Mouse (Mus musculus): Measurements from ENCODE around the gene Sdhaf3. TPM values are rescaled to one million over a fixed set of nuclear protein-coding genes. Genes with fewer than 3 reads are reported as not detected.

Sdhaf3 gene
- polyA plus RNA-seq (2014; fragmentation: Nextera tagmentation; extraction: Ambion mirVana), result 7.2 and 7.4 TPM in 2 replicates

DNA sequence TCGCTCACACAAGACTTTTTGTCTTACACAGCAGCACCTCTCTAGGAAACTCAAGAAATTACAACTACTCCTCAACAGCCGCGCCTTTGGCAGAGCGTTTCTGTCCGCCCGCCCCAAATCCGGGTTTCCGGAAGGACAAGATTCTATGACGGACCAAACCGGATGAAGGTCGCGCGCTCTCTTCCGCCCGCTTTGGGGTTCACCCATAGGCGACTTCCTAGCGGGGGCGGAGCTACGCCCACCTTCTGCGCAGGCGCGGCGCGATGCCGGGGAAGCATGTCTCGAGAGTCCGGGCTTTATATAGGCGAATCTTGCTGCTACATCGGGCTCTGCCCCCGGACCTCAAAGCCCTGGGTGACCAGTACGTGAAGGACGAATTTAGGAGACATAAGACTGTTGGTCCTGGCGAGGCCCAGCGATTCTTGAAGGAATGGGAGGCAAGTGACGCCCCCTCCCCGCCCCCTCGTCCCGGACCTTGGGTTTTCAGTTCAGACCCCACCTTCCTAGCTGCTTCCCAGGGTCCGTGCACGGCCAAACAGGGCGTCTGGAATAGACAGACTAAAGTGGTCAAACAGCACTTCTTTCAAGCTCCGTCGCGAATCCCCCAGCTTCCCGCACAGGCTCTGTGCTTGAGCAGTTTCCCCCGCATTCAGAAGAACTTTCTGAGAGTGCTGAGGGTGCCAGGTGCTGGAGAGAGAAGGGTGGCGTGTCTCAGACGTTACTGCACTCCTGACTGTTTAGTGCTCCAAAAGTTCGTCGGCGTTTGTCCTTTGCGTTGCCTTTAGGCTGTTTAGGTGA lies at the start of gene Sdhaf3:
Sdhaf3 (plus strand) TSS at position 241 of the 798 bp plus-strand sequence.
- H3K4me1 ChIP-seq (ENCODE audit: control insufficient read depth, insufficient read depth, low read length), result no peaks in the 10 kb centered on the region
- H3K9ac ChIP-seq (ENCODE audit: low read length), result peak within 1 kb of the TSS; percentile 78
- ATAC-seq (ENCODE audit: insufficient number of reproducible peaks, low FRiP score, low TSS enrichment, low read depth) (peak; percentile 98), DNase-seq (ENCODE audit: low spot score) (peak; percentile 97)
- peak within 1 kb of the TSS; percentile 62 for H3K4me3 ChIP-seq (ENCODE audit: low read depth, low read length)
- no peaks in the 10 kb centered on the region for H3K36me3 ChIP-seq (ENCODE audit: control insufficient read depth, insufficient read depth, low read length)
- under 1% methylated on average over 52 of the region's 52 CpGs for WGBS
- peak within 1 kb of the TSS; percentile 76 for H3K4me2 ChIP-seq (ENCODE audit: low read depth, severe bottlenecking)
- H3K27me3 ChIP-seq (ENCODE audit: control insufficient read depth, insufficient read depth, low read length), result no peaks in the 10 kb centered on the region
- no peak within 1 kb of the TSS for H3K27ac ChIP-seq (replicated peaks; ENCODE audit: low read depth, low read length)
- H3K9me3 ChIP-seq (ENCODE audit: control insufficient read depth, low read length), result no peaks in the 10 kb centered on the region

DNA sequence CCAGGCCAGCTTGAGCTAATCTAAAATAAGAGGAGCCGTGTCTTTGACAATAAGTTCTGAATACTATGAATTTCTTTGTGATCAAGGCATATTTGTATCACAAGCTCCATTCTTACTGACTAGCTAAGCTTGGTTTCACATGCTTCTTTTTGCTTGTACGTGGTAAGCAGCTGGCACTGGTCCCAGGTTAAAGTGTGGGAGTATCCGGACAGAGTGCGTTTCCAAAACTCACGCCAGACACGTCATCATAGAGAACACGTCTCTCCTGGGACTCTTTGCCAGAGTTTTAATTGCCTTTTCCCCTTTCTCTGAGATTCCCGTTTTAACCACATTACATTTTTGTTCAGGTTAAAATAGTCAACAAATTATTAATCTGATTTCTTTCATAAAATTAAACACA lies 46.2 kb upstream of the Sdhaf3 start:
- H3K27ac ChIP-seq (replicated peaks; ENCODE audit: low read depth, low read length), result no peak overlapping the region
- 89% methylated on average over 8 of the region's 8 CpGs for WGBS
- no peak for DNase-seq (ENCODE audit: low spot score)

DNA sequence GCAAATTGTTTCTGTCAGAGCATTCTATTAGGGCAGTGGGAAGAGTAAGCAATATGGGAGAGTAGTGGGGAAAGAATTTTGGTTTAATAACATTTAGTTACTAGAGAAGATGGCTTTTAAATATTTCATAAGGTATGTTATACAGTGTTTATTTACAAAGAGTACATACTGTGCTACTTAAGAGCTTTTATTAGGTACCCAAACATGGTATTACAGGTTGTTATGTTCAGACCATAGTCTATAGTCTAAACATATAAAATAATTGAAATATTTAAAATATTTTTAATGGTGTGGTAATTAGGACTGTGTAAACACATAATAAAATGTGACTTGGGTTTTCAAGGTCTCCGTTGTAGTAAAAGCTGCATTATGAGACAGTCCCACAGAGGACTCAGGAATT lies 41.5 kb upstream of the Sdhaf3 start:
- H3K9me3 ChIP-seq (ENCODE audit: control insufficient read depth, low read length), result no peaks in the 10 kb centered on the region
- no peak overlapping the region for H3K9ac ChIP-seq (ENCODE audit: low read length)
- H3K4me2 ChIP-seq (ENCODE audit: low read depth, severe bottlenecking), result no peak overlapping the region
- ATAC-seq (ENCODE audit: insufficient number of reproducible peaks, low FRiP score, low TSS enrichment, low read depth), result no peak
- DNase-seq (ENCODE audit: low spot score), result no peak
- H3K27ac ChIP-seq (replicated peaks; ENCODE audit: low read depth, low read length), result no peak overlapping the region
- no peaks in the 10 kb centered on the region for H3K4me1 ChIP-seq (ENCODE audit: control insufficient read depth, insufficient read depth, low read length)
- no peaks in the 10 kb centered on the region for H3K27me3 ChIP-seq (ENCODE audit: control insufficient read depth, insufficient read depth, low read length)
- 57% methylated on average over 1 of the region's 1 CpGs for WGBS
- no peaks in the 10 kb centered on the region for H3K36me3 ChIP-seq (ENCODE audit: control insufficient read depth, insufficient read depth, low read length)
- no peak overlapping the region for H3K4me3 ChIP-seq (ENCODE audit: low read depth, low read length)

More for the DNA sequence above, 46.2 kb upstream of the Sdhaf3 start:
- H3K27me3 ChIP-seq (ENCODE audit: control insufficient read depth, insufficient read depth, low read length), result no peaks in the 10 kb centered on the region
- no peak for ATAC-seq (ENCODE audit: insufficient number of reproducible peaks, low FRiP score, low TSS enrichment, low read depth)
- H3K36me3 ChIP-seq (ENCODE audit: control insufficient read depth, insufficient read depth, low read length), result no peaks in the 10 kb centered on the region
- no peak overlapping the region for H3K4me3 ChIP-seq (ENCODE audit: low read depth, low read length)
- H3K4me1 ChIP-seq (ENCODE audit: control insufficient read depth, insufficient read depth, low read length), result no peaks in the 10 kb centered on the region
- H3K9me3 ChIP-seq (ENCODE audit: control insufficient read depth, low read length), result no peaks in the 10 kb centered on the region
- H3K4me2 ChIP-seq (ENCODE audit: low read depth, severe bottlenecking), result no peak overlapping the region
- H3K9ac ChIP-seq (ENCODE audit: low read length), result no peak overlapping the region

DNA sequence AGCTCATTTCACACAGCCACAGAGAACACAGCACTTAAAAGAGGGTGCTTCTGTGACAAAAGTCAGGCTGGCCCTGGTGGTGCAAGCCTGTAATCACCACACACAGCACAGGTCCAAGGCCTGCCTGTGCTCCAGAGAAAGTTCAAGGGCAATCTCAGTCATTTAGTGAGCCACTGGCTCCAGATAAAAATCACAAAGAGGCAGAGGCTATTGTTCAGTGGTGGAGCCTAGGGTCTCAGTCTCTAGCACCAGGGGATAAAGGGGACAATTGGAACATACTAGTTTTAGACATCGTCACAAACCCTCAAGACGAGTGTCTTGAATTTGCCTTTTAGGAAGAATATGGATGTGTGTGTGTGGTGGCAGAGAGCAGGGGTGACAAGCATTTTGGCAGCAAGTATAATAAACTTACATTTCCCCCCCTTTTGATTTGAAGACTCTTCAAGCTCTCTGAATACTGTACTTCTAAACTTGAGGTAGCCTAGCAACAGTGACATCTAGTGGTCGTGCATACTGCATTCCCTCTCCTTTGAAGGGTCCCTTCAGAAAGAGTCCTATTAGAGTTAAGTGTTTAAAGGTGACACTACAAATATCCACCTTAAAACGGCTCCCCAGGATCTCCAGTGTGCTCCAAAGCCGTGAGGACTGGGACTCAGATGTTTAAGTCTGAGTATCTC lies 40.8 kb upstream of the Sdhaf3 start:
- no peak overlapping the region for H3K27ac ChIP-seq (replicated peaks; ENCODE audit: low read depth, low read length)
- peak; percentile 62 for DNase-seq (ENCODE audit: low spot score)
- no peak overlapping the region for H3K9ac ChIP-seq (ENCODE audit: low read length)
- H3K27me3 ChIP-seq (ENCODE audit: control insufficient read depth, insufficient read depth, low read length), result no peaks in the 10 kb centered on the region
- H3K36me3 ChIP-seq (ENCODE audit: control insufficient read depth, insufficient read depth, low read length), result no peaks in the 10 kb centered on the region
- WGBS, result 36% methylated on average over 5 of the region's 5 CpGs
- no peak overlapping the region for H3K4me3 ChIP-seq (ENCODE audit: low read depth, low read length)
- H3K4me2 ChIP-seq (ENCODE audit: low read depth, severe bottlenecking), result no peak overlapping the region
- H3K9me3 ChIP-seq (ENCODE audit: control insufficient read depth, low read length), result no peaks in the 10 kb centered on the region
- H3K4me1 ChIP-seq (ENCODE audit: control insufficient read depth, insufficient read depth, low read length), result no peaks in the 10 kb centered on the region
- ATAC-seq (ENCODE audit: insufficient number of reproducible peaks, low FRiP score, low TSS enrichment, low read depth), result 0 out of 2 replicates have a peak, but pooled peaks have one; percentile 31

DNA sequence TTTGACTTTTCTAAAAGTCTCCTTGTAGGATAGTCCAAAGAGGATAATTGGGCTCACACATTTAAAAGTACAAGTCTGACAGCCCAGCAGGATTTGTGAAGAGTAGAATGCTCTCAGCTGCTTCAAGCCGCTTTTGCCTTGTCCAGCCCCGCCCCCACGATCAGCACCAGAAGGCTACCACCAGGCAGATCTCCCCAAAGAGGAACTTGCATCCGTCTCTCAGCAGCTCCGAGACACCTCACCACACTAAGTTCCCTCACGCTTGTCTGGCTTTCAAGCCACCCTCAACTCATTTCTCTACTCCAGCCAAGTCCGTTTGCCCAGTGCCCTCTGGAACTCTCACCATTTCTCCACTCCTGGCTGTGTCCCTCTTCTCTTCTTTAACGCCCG lies 40.3 kb upstream of the Sdhaf3 start:
- DNase-seq (ENCODE audit: low spot score), result no peak

DNA sequence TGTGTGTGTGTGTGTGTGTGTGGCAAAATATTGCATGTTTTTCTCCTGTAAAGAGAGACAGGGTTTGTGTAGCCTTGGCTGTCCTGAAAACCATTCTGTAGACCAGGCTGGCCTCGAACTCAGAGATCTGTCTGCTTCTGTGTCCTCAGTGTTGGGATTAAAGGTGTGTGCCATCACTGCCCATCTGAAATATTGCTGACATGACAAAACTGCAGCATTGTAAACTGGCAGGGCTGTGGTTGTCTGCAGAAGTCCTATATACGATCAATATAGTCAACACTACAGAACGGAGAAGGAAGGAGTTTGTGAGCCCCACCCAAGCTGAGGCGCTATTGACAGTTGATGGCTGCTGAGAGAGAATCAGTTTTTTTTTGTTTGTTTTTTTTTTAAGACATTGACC lies 38.5 kb upstream of the Sdhaf3 start:
- no peaks in the 10 kb centered on the region for H3K36me3 ChIP-seq (ENCODE audit: control insufficient read depth, insufficient read depth, low read length)
- H3K4me1 ChIP-seq (ENCODE audit: control insufficient read depth, insufficient read depth, low read length), result no peaks in the 10 kb centered on the region
- no peak overlapping the region for H3K27ac ChIP-seq (replicated peaks; ENCODE audit: low read depth, low read length)
- ATAC-seq (ENCODE audit: insufficient number of reproducible peaks, low FRiP score, low TSS enrichment, low read depth) (no peak), DNase-seq (ENCODE audit: low spot score) (no peak)
- no peaks in the 10 kb centered on the region for H3K27me3 ChIP-seq (ENCODE audit: control insufficient read depth, insufficient read depth, low read length)
- H3K4me3 ChIP-seq (ENCODE audit: low read depth, low read length), result no peak overlapping the region
- no peak overlapping the region for H3K4me2 ChIP-seq (ENCODE audit: low read depth, severe bottlenecking)
- H3K9me3 ChIP-seq (ENCODE audit: control insufficient read depth, low read length), result no peaks in the 10 kb centered on the region
- no peak overlapping the region for H3K9ac ChIP-seq (ENCODE audit: low read length)
- 96% methylated on average over 4 of the region's 4 CpGs for WGBS

More for the DNA sequence above, 40.3 kb upstream of the Sdhaf3 start:
- Histone ChIP-seq H3K4me1 (ENCODE audit: control insufficient read depth, insufficient read depth, low read length) (no peaks in the 10 kb centered on the region), H3K4me2 (ENCODE audit: low read depth, severe bottlenecking) (no peak overlapping the region), H3K9ac (ENCODE audit: low read length) (no peak overlapping the region), H3K9me3 (ENCODE audit: control insufficient read depth, low read length) (no peaks in the 10 kb centered on the region), H3K4me3 (ENCODE audit: low read depth, low read length) (no peak overlapping the region), H3K36me3 (ENCODE audit: control insufficient read depth, insufficient read depth, low read length) (no peaks in the 10 kb centered on the region), H3K27me3 (ENCODE audit: control insufficient read depth, insufficient read depth, low read length) (no peaks in the 10 kb centered on the region), H3K27ac (replicated peaks; ENCODE audit: low read depth, low read length) (no peak overlapping the region)
- WGBS, result 54% methylated on average over 9 of the region's 9 CpGs
- no peak for ATAC-seq (ENCODE audit: insufficient number of reproducible peaks, low FRiP score, low TSS enrichment, low read depth)

DNA sequence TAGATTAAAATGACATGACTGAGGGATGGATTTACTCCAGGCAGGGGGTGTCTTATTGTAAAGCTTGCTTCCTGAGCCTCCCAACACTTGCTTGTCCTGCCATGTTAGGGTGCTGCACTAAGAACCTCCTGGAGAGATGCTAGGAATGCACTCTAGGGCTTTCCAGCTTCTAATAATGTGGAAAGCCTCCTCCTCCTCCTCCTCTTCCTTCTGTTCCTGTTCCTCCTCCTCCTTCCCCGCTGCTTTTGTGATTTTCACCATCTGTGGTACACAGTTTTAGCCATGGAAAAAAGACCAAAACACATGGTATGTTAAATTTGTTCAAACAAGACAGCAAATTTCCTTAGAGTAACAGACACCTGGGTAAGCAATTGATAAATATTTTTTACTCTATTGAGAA lies 30.5 kb upstream of the Sdhaf3 start:
- Histone ChIP-seq H3K27me3 (ENCODE audit: control insufficient read depth, insufficient read depth, low read length) (no peaks in the 10 kb centered on the region), H3K36me3 (ENCODE audit: control insufficient read depth, insufficient read depth, low read length) (no peaks in the 10 kb centered on the region), H3K9ac (ENCODE audit: low read length) (no peak overlapping the region), H3K9me3 (ENCODE audit: control insufficient read depth, low read length) (no peaks in the 10 kb centered on the region), H3K4me3 (ENCODE audit: low read depth, low read length) (no peak overlapping the region), H3K4me1 (ENCODE audit: control insufficient read depth, insufficient read depth, low read length) (no peaks in the 10 kb centered on the region), H3K27ac (replicated peaks; ENCODE audit: low read depth, low read length) (no peak overlapping the region), H3K4me2 (ENCODE audit: low read depth, severe bottlenecking) (no peak overlapping the region)
- DNase-seq (ENCODE audit: low spot score), result no peak
- WGBS, result 45% methylated on average over 1 of the region's 1 CpGs
- ATAC-seq (ENCODE audit: insufficient number of reproducible peaks, low FRiP score, low TSS enrichment, low read depth), result no peak

DNA sequence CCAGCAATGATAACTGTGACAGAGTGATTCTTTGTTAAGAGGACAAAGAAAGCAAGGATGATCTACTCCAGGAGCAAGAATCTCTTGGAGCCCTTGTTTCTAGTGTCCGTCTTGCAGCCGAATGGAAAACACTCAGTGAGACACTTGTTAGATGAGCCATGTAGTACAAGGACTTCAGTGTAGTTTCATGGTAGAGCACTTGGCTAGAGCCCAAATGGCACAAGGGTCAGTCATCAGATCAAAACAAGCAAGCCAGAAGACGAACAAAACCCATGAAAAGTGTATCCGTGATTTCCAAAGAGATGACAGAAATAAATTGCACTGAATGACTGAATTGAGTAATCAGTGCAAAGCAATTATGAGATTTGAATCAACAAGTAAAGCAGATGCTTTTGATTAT lies 25.0 kb upstream of the Sdhaf3 start:
- no peak overlapping the region for H3K27ac ChIP-seq (replicated peaks; ENCODE audit: low read depth, low read length)
- no peak overlapping the region for H3K4me2 ChIP-seq (ENCODE audit: low read depth, severe bottlenecking)
- no peaks in the 10 kb centered on the region for H3K4me1 ChIP-seq (ENCODE audit: control insufficient read depth, insufficient read depth, low read length)
- no peaks in the 10 kb centered on the region for H3K36me3 ChIP-seq (ENCODE audit: control insufficient read depth, insufficient read depth, low read length)
- no peak overlapping the region for H3K4me3 ChIP-seq (ENCODE audit: low read depth, low read length)
- no peaks in the 10 kb centered on the region for H3K27me3 ChIP-seq (ENCODE audit: control insufficient read depth, insufficient read depth, low read length)
- DNase-seq (ENCODE audit: low spot score) (peak; percentile 3), ATAC-seq (ENCODE audit: insufficient number of reproducible peaks, low FRiP score, low TSS enrichment, low read depth) (no peak)
- H3K9ac ChIP-seq (ENCODE audit: low read length), result no peak overlapping the region
- 90% methylated on average over 4 of the region's 4 CpGs for WGBS
- H3K9me3 ChIP-seq (ENCODE audit: control insufficient read depth, low read length), result no peaks in the 10 kb centered on the region
